13 mouse cellular contexts compared by ENCODE assay signal in genomic region chr11:98418939-98419547, GRCm38 (mm10). TPM values are rescaled to one million over a fixed set of nuclear protein-coding genes. Genes with fewer than 3 reads are reported as not detected.
DNase-seq lines count a peak whose midpoint lies in the region; ATAC-seq and TF ChIP-seq lines count a peak whose summit lies in the region.
"Had no signal": no experiment of that assay in that cellular context is flagged by ENCODE, and none has a peak within 500 bp of the region (broad histone marks: within the 10 kb centered on the region; RNA-seq: fewer than 3 reads in every experiment).

No protein-coding gene starts in this region.

- DNase-seq in heart, adult 11 months = no peak
- DNase-seq in fat pad, adult 2 months (ENCODE audit: extremely low read depth, low read depth, low spot score) = peak; percentile 68
- DNase-seq in kidney, postnatal 4 days = peak; percentile 51 to 62
- no peak for DNase-seq in cerebellum, adult 8-10 months
- DNase-seq in adrenal gland, adult (ENCODE audit: inconsistent age in 2 of 2, low spot score in 1 of 2) = no peak
- DNase-seq: B cell, adult 2 months; gastrocnemius, adult 2 months; liver, postnatal 0 days had no signal

- no peak overlapping the region for H3K4me2 ChIP-seq in heart, embryonic 13.5 days
- no peak overlapping the region for H3K4me2 ChIP-seq in hindbrain, embryonic 13.5 days

- TF ChIP-seq POLR2A in olfactory bulb, adult 2 months (IDR thresholded peaks at IDR 0.05; ENCODE audit: insufficient read depth, low read depth, low read length) = no peak

- no peaks in the 10 kb centered on the region for H3K9me3 ChIP-seq in heart, embryonic 13.5 days
- no peaks in the 10 kb centered on the region for H3K9me3 ChIP-seq in hindbrain, embryonic 13.5 days

- TF ChIP-seq CTCF in olfactory bulb, adult 2 months (IDR thresholded peaks at IDR 0.05; ENCODE audit: insufficient read depth, low read depth, low read length) = no peak

- H3K27ac ChIP-seq in heart, embryonic 13.5 days (replicated peaks) = peak overlapping the region; percentile 25
- H3K27ac ChIP-seq in olfactory bulb, adult 2 months (ENCODE audit: insufficient read depth, low read depth, low read length) = peak overlapping the region; percentile 1; the same call in 1 of the 2 replicates
- H3K27ac ChIP-seq in hindbrain, embryonic 13.5 days = no peak overlapping the region
- H3K27ac ChIP-seq: gastrocnemius, adult 2 months had no signal

- ATAC-seq in heart, embryonic 13.5 days (ENCODE audit: extremely low read depth, insufficient number of reproducible peaks, low FRiP score, low TSS enrichment) = no peak
- no peak for ATAC-seq in hindbrain, embryonic 13.5 days (ENCODE audit: low FRiP score)
- ATAC-seq: liver, postnatal 0 days had no signal

- peaks cover 61% of the 10 kb centered on the region for H3K4me1 ChIP-seq in heart, embryonic 13.5 days
- H3K4me1 ChIP-seq in olfactory bulb, adult 2 months (ENCODE audit: control insufficient read depth, insufficient read depth, low read length) = peaks cover 21% of the 10 kb centered on the region
- peaks cover 4% of the 10 kb centered on the region for H3K4me1 ChIP-seq in hindbrain, embryonic 13.5 days (replicated peaks)

- peak overlapping the region; percentile 9 for H3K9ac ChIP-seq in heart, embryonic 13.5 days
- H3K9ac ChIP-seq in hindbrain, embryonic 13.5 days = no peak overlapping the region
- H3K9ac ChIP-seq: liver, postnatal 0 days had no signal

- H3K27me3 ChIP-seq in heart, embryonic 13.5 days (replicated peaks) = no peaks in the 10 kb centered on the region
- peaks cover 10% of the 10 kb centered on the region for H3K27me3 ChIP-seq in hindbrain, embryonic 13.5 days

- peaks cover 67% of the 10 kb centered on the region for H3K36me3 ChIP-seq in heart, embryonic 13.5 days
- H3K36me3 ChIP-seq in hindbrain, embryonic 13.5 days = 0 out of 2 replicates have a peak, but pooled peaks cover 4% of the 10 kb centered on the region

- no peak overlapping the region for H3K4me3 ChIP-seq in heart, embryonic 13.5 days
- no peak overlapping the region for H3K4me3 ChIP-seq in olfactory bulb, adult 2 months (ENCODE audit: insufficient read depth, low read depth, low read length)
- no peak overlapping the region for H3K4me3 ChIP-seq in hindbrain, embryonic 13.5 days
- H3K4me3 ChIP-seq: gastrocnemius, adult 2 months had no signal

- WGBS in heart, embryonic 13.5 days = 76% methylated on average over 10 of the region's 10 CpGs
- WGBS in olfactory bulb, adult 2 months = 71% methylated on average over 10 of the region's 10 CpGs
- 84% methylated on average over 10 of the region's 10 CpGs for WGBS in hindbrain, embryonic 13.5 days

RNA-seq across cellular contexts. Expression of gene Erbb2, which starts 6.8 kb away (rescaled TPM):
- 48.1 and 49.0 TPM in 2 replicates for polyA plus RNA-seq in heart, embryonic 13.5 days (2015; fragmentation: Nextera tagmentation; extraction: Ambion mirVana)
- polyA plus RNA-seq in olfactory bulb, adult 2 months (2012; ENCODE audit: insufficient read depth, insufficient read length, low replicate concordance, missing spikeins) = not detected in 2 replicates
- polyA plus RNA-seq in hindbrain, embryonic 13.5 days (2015; fragmentation: Nextera tagmentation; extraction: Ambion mirVana) = 8.4 and 9.9 TPM in 2 replicates

RNA-seq across cellular contexts. Expression of gene Pgap3, which starts 18.8 kb away (rescaled TPM):
- polyA plus RNA-seq in heart, embryonic 13.5 days (2015; fragmentation: Nextera tagmentation; extraction: Ambion mirVana) = 19.0 and 19.1 TPM in 2 replicates
- not detected in 2 replicates for polyA plus RNA-seq in olfactory bulb, adult 2 months (2012; ENCODE audit: insufficient read depth, insufficient read length, low replicate concordance, missing spikeins)
- 9.4 and 10.4 TPM in 2 replicates for polyA plus RNA-seq in hindbrain, embryonic 13.5 days (2015; fragmentation: Nextera tagmentation; extraction: Ambion mirVana)

RNA-seq across cellular contexts. Expression of gene Mien1, which starts 19.7 kb away (rescaled TPM):
- polyA plus RNA-seq in heart, embryonic 13.5 days (2015; fragmentation: Nextera tagmentation; extraction: Ambion mirVana) = 93.8 and 113 TPM in 2 replicates
- polyA plus RNA-seq in olfactory bulb, adult 2 months (2012; ENCODE audit: insufficient read depth, insufficient read length, low replicate concordance, missing spikeins) = not detected in 2 replicates
- polyA plus RNA-seq in hindbrain, embryonic 13.5 days (2015; fragmentation: Nextera tagmentation; extraction: Ambion mirVana) = 248 and 269 TPM in 2 replicates

RNA-seq across cellular contexts. Expression of gene Grb7, which starts 27.2 kb away (rescaled TPM):
- polyA plus RNA-seq in heart, embryonic 13.5 days (2015; fragmentation: Nextera tagmentation; extraction: Ambion mirVana) = 2.2 and 2.9 TPM in 2 replicates
- polyA plus RNA-seq in olfactory bulb, adult 2 months (2012; ENCODE audit: insufficient read depth, insufficient read length, low replicate concordance, missing spikeins) = not detected in 2 replicates
- polyA plus RNA-seq in hindbrain, embryonic 13.5 days (2015; fragmentation: Nextera tagmentation; extraction: Ambion mirVana) = 0.22 and 0.36 TPM in 2 replicates

RNA-seq across cellular contexts. Expression of gene Pnmt, which starts 32.8 kb away (rescaled TPM):
- polyA plus RNA-seq in heart, embryonic 13.5 days (2015; fragmentation: Nextera tagmentation; extraction: Ambion mirVana) = 1.3 and 1.5 TPM in 2 replicates
- polyA plus RNA-seq in olfactory bulb, adult 2 months (2012; ENCODE audit: insufficient read depth, insufficient read length, low replicate concordance, missing spikeins) = not detected in 2 replicates
- 3.2 and 4.2 TPM in 2 replicates for polyA plus RNA-seq in hindbrain, embryonic 13.5 days (2015; fragmentation: Nextera tagmentation; extraction: Ambion mirVana)
- polyA plus RNA-seq: forebrain, embryonic 11.5 days; liver, postnatal 0 days; spleen, adult 2 months had no signal

Comparison
In these comparisons a context has a peak if more than half of its experiments do, and no peak if none do; other contexts are left out.
1. DNase-seq: peak in fat pad, adult 2 months (single experiment) and kidney, postnatal 4 days (2 of 2); none in heart, adult 11 months (single experiment), cerebellum, adult 8-10 months (single experiment) and adrenal gland, adult (0 of 2).
2. RNA of gene Mien1, which starts 19.7 kb away (polyA plus RNA-seq): 248 to 269 TPM in hindbrain, embryonic 13.5 days and 93.8 to 113 TPM in heart, embryonic 13.5 days; not detected in olfactory bulb, adult 2 months; every median in the first group is over 10 times any median in the second.